Mouse (Mus musculus) cortical plate, adult 2 months (tissue): ENCODE measurements at regions not wholly inside any gene's neighbourhood (a gene's known extent, or its start where the extent isn't known, plus 50 kb on each side); places are given as distances from the start of the nearest gene placed in this dataset.

Source experiments
- CTCF ChIP-seq: fragments of 200-500 bp; IDR thresholded peaks from 2 replicates; pipeline ENCODE4 v1.5.1; 2011; ENCODE audit warnings: mild to moderate bottlenecking, control low read depth, low read length; ENCODE audit not compliant: insufficient read depth; ENCODE audit errors: extremely low read depth
- POLR2A ChIP-seq: fragments of 200-500 bp; IDR thresholded peaks from 2 replicates; pipeline ENCODE4 v1.6.1; 2011; ENCODE audit warnings: mild to moderate bottlenecking, low read length, control low read depth; ENCODE audit not compliant: insufficient read depth; ENCODE audit errors: extremely low read depth

DNA sequence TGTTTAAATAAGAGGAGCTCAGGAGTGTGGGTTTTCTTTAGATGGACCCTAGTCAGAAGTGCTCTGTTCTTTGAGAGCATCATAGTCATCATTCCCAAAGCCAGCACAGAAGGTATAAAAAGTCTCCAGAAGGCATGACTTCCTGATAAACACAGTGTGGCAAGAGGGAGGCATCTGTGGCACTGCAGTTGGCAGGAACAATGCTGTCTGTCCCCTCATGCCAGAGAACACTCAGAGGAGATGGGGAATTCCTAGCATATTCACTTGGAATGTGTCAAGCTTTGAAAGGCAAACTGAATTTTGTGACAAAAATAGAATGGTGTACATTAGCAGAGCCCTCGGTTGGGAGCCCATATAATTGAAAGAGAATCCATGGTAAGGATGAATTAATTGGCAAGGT, 268.8 kb upstream of the Kcnh7 start:
- TF ChIP-seq POLR2A (no peak), CTCF (no peak)
